Mouse (Mus musculus): ENCODE measurements around the gene Zkscan16.
A peak's percentile ranks its signal among the peaks of the same experiment; 100 is the strongest.

Zkscan16 gene

DNA sequence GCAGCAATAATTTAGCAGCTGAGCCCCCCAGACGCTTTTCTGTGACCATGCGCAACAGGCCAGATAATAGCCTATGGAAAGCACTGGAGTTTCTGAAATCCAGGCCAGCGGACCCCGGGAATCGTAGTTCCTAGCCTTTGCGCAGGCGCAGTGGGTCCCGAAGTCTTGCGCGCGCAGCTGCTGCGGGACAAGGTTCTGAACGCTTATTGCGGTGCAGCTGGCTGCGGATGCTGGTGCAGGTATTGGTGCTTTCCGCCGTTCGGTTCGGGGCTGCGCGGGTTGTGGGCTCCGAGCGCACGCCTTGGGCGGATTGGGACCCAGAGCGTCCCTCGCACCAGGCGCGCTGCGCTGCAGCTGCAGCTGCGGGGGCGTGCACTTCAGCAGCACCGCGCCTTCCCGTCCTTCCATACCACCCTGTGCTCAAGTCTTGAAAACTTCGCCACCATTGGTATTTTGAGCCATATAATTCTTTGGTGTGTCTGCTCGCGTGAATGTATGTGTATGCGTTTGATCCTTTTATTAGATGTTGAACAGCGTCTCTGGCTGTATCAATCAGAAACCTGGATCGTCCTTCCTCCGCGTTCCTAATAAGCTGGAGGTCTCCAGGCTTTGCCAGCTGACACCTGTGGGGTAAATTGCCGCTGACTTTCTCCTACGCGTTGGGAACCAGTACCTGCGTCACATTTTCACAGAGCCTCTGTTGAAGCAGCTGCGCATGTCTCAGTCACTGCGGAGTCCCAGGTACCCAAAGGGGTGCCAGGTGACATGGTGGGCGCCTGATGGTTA lies at the start of gene Zkscan16:
Zkscan16 (plus strand) TSS at position 209 of the 786 bp plus-strand sequence.
- DNase-seq (ENCODE audit: low read depth) = no peak

DNA sequence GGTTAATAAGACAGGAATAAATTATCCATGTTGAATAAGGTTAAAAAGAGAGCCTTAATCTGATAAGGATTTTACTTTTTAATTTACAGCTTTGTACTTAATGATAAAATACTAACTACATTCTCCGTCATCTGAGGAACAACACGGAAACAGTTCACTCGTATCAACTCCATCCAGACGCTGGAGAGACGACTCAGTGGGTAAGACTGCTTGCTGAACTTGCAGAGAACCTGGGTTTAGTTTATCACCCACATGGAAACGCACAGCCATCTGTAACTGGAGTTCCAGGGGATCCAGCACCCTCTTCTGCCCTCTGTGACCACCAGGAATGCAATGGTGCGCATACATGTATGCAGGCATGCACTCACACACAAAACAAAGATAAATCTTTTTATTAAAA lies 49.0 kb upstream of the Zkscan16 start:
- no peak for DNase-seq (ENCODE audit: low read depth)

DNA sequence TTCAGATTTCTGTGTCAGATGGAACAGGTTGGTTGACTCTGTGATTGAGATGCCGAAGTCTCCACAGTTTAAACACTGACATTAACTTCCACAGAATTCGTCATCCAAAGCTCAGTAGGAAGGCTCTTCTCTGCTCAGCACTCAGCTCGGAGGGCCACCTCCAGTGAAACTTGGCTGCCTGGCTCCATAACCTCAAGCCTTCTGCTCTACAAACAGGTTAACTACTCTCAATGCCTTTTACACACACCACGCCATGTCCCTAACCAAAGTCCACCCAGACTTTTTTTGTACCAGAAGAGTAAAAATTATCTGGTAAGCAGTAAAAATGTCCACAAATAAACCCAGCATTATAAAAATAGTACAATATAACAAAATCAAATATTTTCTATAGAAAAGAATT lies 46.0 kb upstream of the Zkscan16 start:
- DNase-seq (ENCODE audit: low read depth) = no peak

DNA sequence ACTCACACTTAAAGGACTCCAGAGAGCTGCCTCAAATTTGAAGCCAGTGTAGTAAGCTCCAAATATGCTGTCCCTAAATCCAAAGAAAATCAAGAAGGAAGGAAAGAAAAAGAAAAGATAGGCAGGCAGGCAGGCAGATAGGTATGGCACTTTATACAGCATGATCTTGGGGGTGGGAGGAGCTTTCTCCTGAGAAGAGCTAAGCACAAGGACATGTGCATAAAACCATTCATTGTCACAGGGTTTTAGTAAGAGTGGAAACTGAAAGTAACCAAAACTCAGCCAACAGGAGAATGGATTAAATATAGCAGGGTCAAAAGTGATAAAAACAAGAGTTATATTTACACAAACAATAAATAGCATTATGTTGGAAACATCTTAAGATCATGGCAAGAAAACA lies 45.1 kb upstream of the Zkscan16 start:
- DNase-seq (ENCODE audit: low read depth) = peak; percentile 57

DNA sequence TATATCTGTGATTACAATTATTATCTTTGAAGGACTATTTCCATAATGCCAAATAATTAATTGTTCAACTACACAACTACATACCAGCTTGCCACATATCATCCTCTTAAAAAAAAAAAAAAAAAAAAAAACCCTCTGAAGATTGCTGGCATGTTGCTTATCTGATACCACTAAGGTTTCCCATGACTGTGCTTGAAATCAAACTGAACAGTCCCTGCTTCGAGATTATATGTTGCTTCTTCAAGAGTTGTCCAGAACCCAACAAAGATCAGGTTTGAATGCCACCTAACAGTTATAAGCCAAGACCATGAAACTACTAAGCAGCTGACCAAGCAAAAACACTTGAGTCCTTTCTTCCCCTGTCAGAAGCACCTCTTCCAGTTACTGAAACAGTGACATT lies 36.0 kb upstream of the Zkscan16 start:
- peak; percentile 67 for DNase-seq (ENCODE audit: low read depth)

DNA sequence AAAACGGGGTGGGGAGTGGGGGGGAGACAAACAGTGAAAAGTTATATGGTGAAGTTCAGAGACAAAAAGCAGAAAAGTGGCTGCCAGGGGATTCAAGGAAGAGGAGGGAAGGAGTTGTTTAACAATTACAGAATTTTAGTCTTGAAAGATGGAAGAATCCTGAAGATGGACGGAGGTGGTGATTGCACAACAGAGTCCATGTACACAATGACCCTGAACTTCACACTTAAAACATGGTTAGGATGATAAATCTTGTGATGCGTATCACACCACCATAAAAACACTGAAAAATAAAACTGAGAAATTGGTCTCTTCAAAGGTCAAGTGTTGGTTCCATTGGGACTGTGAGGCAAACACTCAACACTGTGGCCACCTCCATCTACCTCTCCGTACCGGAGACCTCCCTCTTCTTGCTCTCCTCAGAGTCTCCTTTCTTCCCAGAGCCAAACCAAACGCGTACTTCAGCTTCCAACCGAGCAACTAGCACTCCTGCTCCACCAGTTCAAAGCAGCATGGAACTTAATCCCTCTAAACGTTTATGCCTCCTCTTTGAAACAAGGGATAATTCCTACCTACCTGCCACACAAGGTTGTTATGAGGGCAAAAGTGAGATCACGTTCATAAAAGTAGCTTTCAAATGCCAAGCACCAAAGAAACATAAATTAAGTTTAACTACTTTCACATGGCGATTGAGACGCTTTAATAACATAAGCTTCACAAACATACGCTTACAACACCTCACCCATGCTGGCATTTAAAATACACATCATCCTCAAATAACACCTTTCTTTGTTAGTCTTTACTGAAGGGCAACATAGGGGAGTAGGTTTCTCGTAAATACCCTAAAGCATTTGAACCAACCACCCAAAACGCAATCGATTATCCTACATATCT lies 33.0 kb upstream of the Zkscan16 start:
- no peak for DNase-seq (ENCODE audit: low read depth)

DNA sequence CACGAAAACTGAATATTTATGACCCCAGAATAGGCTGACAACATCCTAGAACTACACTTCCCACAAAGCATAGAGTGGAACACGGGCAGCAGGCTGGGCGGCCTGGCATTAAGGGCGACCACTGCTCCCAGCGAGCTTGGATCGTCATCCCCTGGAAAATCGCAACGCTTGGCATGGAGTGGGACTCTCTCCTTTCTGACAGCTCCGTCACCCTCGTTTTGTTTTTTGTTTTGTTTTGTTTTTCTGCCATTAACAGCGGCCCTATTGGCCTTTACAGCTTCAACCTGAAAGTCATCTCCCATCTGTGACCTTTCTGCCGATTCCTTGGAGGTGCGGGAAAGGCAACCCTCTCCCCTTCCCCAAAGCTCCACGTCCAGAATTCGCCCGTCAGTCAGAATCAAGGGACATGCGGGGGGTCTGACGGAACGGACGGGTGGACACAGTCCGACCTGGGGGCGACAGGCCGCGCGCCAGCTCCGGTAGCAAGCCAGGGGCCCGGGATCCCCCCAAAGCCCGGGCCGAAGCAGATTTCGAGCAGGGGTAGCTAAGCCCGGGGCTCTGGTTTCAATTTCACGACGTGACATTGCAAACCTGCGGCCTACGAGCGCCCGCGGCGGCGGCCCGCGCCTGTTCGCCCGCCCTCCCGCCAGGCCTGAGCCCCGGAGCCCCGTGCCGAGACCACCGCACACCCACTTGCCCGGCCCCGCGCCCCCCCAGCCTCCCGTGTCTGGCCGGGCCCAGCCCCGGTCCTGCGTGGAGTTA lies 32.2 kb upstream of the Zkscan16 start:
- DNase-seq (ENCODE audit: low read depth) = peak; percentile 43

DNA sequence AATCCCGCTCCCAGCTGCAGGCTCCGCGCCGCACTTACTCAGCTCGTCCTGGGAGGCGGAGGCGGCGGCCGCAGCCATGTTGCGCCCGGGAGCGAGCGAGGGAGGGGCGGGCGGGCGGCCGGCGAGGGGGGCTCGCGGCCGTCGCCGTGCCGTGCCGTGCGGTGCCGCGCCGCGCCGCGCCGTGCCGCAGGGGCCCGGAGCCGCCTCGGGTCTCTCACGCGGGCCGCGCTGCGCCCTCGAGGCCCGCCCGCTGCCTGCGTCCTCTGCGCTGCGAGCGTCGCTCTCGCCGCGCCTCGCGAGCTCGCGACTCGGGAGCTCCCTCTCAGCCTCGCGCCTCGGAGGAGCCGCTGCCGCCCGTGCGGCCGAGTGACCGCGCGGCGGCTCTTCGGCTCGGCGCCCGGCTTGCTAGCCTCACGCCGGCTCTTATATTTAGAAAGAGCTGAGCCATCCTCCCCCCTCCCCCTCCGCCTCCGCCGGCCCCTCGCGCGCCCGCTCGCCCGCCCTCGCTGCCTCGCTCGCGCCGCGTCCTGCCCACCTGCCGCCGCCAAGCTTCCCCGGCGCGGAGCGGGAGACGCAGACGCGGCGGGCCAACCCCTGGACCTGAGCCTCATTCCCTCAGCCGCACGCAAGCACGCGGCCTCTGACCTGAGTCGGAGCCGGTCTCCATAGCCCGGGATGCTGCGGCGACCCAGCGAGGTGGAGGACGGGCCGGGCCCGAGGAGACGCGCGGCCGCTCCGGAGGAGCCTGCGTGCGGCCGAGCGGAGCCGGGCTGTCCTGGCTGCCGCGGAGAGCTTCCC lies 31.4 kb upstream of the Zkscan16 start:
- peak; percentile 31 for DNase-seq (ENCODE audit: low read depth)

DNA sequence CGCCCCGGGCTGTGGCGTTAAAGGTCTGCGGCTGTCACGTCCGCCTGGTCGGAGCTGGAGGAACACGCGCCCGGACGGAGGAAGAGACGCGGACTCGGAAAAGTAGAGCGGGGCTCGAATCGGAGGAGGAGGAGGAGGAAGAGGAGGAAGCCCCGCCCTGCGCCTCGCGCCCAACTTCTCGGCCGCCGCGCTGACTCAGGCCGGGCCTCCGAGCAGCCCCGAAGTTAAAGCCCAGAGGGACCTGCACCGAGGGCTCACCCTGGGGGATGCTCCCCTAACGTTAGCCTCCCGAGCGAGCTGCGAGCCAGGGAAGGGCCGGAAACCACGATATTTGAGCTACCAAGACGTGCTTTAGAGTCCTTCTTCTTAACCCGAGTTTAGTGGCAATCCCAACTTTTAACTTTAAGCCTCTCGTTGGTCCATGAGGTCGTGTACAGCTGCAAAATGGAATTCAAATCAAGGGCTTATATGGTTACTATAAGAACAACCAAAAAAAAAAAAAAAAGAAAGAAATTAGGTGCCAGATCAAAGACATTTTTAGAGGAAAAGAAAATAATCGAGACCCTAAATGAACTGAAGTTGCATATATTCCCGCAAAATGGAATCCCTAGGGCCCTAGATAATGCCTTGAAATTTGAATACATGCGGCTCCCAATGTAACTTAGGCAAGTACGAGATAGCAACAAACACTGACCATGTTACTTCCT lies 30.6 kb upstream of the Zkscan16 start, which contains the start of gene Ecpas:
Ecpas (minus strand) TSS at position 121 of the 707 bp plus-strand sequence.
- DNase-seq (ENCODE audit: low read depth) = peak; percentile 89

DNA sequence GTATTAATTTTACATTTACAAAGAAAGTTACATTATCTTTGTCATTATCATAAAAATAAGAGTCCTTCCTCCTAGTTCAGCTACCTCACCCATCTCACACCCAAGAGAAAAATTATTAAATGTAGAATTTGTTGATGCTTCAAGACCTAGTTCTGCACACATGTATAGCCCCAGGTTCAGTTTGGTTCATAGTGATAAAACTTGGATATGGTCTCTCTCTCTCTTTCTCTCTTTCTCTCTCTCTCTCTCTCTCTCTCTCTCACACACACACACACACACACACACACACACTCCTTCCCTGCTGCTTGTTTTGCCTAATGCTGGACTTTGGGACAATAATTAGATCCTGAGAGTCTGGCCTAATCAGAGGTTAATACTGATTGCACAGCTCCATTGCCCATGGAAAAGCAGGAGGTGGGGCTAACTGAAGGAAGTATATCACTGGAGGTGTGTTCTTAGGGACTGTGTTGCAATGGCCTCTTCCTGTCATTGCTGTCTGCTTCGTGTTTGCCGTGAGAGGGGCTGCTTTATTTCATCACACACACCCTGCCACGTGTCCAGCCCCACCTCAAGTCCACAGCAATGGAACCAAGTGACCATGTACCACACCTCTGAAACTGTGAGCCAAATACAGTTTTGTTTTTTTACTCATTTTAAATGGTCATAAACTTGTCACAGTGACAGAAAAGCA lies 29.9 kb upstream of the Zkscan16 start:
- peak; percentile 88 for DNase-seq (ENCODE audit: low read depth)

DNA sequence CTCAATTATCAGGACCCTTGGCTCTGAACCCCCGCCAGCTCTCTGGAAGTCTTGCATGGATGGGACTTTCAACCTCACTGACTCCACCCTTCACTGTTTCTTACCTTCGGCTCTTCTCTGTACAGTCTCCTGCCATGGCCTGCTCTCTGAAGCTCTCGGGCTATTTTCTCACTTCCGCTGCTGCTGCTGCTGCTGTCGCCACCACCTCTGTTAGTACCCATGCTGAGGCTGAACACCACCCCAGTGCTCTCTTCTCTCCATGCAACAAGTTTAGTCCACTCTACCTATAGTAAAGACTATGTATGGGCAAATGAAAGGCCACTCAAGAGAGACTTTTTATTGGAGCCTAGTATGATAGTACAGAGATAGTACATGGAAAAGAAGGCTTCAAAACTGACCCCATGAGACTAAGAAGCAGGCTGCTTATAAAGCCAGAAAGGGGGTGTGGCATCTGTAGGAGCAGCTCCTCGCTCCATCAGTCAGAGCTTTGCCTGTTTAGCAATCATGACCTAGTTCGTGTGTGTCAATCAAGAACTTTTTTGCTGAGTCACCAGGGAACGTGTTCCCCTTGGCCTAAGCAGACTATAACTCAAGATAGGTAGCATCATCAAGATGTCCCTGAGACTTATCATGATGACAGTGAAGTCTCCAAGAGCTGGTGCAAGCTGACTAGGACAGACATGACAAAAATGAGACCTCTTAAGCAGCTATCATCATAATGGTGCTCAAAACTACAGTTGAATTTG lies 28.2 kb upstream of the Zkscan16 start:
- peak; percentile 77 for DNase-seq (ENCODE audit: low read depth)

DNA sequence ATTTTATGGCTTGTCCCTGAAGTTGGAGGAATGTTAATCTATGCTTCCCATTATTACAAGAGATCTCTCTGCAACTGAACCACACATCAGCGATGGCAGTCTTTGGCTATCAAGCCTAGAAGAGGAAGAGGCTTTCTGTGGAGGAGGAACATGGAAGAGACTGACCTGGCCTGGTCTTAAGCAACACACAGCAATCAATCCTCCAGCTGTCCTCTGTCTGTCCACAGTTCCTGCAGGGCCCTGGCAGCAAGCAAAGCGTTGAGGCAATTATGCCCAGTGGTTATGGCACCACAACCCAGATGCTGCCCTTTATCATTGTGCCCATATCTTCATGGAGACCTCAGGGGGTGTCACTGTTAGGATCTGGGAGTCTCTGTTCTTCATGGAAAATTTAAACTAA lies 19.5 kb upstream of the Zkscan16 start:
- DNase-seq (ENCODE audit: low read depth) = no peak

DNA sequence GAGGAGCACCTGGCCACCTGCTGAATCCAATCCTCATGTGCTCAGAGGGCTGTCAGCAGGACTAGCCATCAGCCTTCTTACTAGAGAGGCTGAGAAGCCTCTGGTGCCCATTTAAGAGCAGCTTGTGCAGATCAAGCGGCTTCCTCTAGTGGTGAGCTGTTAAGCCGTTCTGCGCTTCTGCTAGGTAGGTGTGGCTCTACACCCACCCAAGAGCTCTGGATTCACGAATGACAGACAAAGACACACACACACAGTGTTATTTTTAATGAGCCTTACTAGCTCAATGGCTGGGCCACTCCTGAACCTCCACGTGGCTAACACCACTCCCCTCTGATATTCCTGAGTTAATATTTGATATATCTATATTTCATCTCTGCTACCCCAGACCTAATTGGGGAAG lies 17.8 kb upstream of the Zkscan16 start:
- DNase-seq (ENCODE audit: low read depth) = peak; percentile 28

DNA sequence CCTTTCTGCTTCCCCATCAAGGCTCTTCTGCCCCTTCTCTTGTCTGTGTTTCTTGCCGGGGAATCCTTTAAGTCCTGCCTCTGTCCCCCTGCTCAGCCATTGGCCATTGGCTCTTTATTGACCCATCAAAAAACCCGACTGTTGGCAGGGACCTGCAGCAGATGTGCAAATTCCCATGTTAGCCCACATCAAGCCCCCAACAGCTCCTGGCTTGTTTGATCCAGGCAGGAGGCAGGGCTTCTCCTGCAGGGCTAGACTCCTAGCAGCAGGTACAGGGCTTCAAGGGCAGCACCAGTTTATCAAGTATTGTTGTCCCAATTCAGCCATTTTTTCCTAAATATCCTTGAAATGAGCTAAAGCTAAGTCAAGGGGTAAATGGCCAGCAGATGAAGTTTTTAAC lies 17.3 kb upstream of the Zkscan16 start:
- DNase-seq (ENCODE audit: low read depth) = no peak

DNA sequence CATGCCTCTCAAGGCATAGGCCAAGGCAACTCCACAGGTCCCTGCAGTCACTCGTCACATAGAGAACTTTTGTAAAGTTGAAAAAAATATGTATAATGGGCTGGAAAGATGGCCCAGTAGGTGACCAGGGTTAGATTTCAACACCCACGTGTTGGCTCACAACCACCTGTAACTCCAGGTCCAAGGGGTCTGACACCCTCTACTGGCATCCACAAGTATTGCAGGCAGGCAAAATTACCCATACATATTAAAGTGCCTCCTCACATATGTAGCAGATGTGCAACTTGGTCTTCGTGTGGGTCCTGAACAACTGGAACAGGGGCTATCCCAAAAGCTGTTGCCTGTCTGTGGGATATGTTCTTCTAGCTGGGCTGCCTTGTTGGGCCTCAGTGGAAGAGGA lies 15.8 kb upstream of the Zkscan16 start:
- peak; percentile 21 for DNase-seq (ENCODE audit: low read depth)

DNA sequence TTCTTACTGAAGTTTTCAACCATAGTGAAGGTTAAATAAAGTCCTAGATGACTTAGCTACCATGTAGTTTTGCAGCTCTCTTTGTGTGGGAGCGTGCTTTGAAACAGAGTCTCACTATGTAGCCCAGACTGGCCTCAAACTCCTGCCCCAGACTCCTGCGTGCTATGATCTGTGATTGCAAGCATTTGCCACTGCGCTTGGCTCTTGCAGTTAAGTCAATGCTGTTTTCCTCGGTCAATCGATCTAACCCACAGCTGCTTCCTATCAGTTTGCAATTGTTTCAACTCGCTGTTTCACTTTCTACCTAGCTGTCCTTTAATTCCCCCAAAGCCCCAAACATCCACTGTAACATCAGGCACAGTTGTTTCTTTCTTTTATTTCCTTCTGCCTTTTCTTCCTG lies 10.9 kb upstream of the Zkscan16 start:
- DNase-seq (ENCODE audit: low read depth) = no peak

DNA sequence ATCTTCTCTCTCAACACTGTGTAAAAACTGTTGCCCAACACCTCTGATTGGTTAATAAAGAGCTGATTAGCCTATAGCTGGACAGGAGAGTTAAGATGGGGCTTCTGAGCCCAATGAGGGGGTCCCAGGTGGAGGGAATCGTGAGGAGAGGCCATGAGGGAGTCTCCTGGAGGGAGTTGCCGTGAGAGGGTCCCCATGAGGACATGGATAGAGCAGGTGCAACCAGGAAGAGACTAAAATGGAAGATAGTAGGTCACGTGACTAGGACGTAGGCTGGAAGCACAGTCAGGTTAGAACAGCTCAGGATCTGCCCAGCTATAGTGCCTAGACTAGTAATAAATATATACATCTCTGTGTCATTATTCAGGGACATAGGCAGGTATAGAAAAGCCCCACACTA lies 9.1 kb upstream of the Zkscan16 start:
- no peak for DNase-seq (ENCODE audit: low read depth)

DNA sequence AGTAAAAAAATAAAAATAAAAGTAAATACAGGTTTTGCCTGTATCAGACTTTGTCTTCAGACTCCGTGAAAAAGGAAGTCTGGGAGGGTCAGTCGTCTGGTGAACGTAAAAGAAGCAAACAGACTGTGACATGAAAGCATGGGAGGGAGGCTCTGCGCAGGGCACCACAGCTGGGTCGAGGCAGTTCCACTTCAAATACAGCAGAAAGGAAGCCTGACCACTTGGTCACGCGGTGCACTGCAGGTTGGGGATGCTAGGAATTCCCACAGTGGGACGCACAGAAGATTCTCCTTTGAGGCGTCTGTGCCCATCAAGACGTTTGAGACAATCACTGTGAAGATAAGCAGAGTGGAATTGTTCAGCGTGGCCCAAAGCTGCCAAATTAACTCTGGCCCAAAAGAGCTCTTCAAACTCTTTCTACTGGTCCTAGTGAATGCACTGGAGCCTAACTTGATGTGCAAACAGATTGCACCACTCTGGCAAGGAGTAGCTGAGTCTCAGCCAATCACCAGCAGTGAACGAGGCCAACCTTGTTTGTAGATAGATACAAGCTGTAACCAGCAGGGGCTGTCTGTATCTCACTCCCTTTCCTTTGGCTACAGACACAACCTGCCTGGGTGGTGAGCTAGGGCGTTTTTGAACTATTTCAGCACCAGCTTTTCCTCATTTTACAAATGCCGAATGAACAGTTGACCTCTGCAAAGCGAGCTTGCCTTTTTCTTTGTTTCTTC lies 8.5 kb upstream of the Zkscan16 start:
- peak; percentile 52 for DNase-seq (ENCODE audit: low read depth)

DNA sequence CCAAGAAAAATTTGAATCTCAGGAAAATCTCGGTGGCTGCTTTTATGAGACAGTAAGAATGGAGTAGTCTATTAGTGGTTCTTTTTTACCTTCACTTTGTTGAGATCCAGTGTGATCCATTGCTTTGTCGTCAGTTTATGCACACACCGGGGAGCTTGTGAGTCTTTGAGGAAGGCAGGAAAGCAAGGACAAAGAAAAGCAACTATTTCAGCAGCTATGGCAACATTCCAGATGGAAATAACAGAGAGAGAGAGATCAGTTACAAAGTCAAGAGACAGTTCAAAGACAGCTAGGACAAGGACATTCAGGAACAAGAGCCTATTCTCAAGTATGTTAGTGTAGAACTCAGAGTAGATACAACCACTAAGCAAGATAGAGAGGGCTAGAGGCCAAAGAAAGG lies 7.6 kb upstream of the Zkscan16 start:
- no peak for DNase-seq (ENCODE audit: low read depth)

All from 416B (cell line).